In genomic region chr15:100525405-100525804, GRCm38 (mm10) we compare ENCODE assay signal across 28 mouse cellular contexts.
"Had no signal": no experiment of that assay in that cellular context is flagged by ENCODE, and none has a peak within 500 bp of the region (broad histone marks: within the 10 kb centered on the region; RNA-seq: fewer than 3 reads in every experiment).

No protein-coding gene starts in this region.

- DNase-seq: left cerebral cortex, postnatal 4 days; liver; liver, embryonic 13.5 days; liver, postnatal 0 days; lung, adult 18-20 months; lung, adult 2 months; lung, embryonic 14.5 days; lung, postnatal 10 days; lung, postnatal 14 days; lung, postnatal 36 days; lung, postnatal 4 days; midbrain, embryonic 14.5 days had no signal

- H3K27ac ChIP-seq: limb, embryonic 10.5 days; limb, embryonic 12.5 days; limb, embryonic 13.5 days; limb, embryonic 15.5 days; liver, embryonic 12.5 days; liver, embryonic 13.5 days; liver, embryonic 14.5 days; liver, embryonic 15.5 days; lung, embryonic 15.5 days; macrophage; midbrain, embryonic 10.5 days; midbrain, embryonic 12.5 days; midbrain, embryonic 13.5 days; midbrain, embryonic 15.5 days; neural tube, embryonic 12.5 days had no signal

- H3K36me3 ChIP-seq: liver, embryonic 15.5 days had no signal

- H3K4me3 ChIP-seq: limb, embryonic 10.5 days; limb, embryonic 12.5 days; limb, embryonic 13.5 days; limb, embryonic 15.5 days; liver, embryonic 12.5 days; liver, embryonic 13.5 days; liver, embryonic 15.5 days; lung, embryonic 15.5 days; megakaryocyte, embryonic 14.5 days; midbrain, embryonic 10.5 days; midbrain, embryonic 12.5 days; midbrain, embryonic 13.5 days; midbrain, embryonic 15.5 days; myocyte; neural tube, embryonic 12.5 days had no signal

- H3K4me1 ChIP-seq: limb, embryonic 10.5 days; limb, embryonic 12.5 days; limb, embryonic 13.5 days; limb, embryonic 15.5 days; liver, embryonic 12.5 days; liver, embryonic 13.5 days; liver, embryonic 15.5 days; lung, embryonic 15.5 days; midbrain, embryonic 10.5 days; midbrain, embryonic 12.5 days; midbrain, embryonic 13.5 days; midbrain, embryonic 15.5 days; neural tube, embryonic 12.5 days had no signal

- H3K27me3 ChIP-seq: limb, embryonic 12.5 days; limb, embryonic 13.5 days; limb, embryonic 15.5 days; liver, embryonic 12.5 days; liver, embryonic 13.5 days; liver, embryonic 15.5 days; lung, embryonic 15.5 days; megakaryocyte, embryonic 14.5 days; midbrain, embryonic 12.5 days; midbrain, embryonic 13.5 days; midbrain, embryonic 15.5 days; neural tube, embryonic 12.5 days had no signal

- H3K9me3 ChIP-seq: limb, embryonic 10.5 days; limb, embryonic 12.5 days; limb, embryonic 13.5 days; limb, embryonic 15.5 days; liver, embryonic 12.5 days; liver, embryonic 13.5 days; liver, embryonic 15.5 days; lung, embryonic 15.5 days; megakaryocyte, embryonic 14.5 days; midbrain, embryonic 10.5 days; midbrain, embryonic 12.5 days; midbrain, embryonic 13.5 days; midbrain, embryonic 15.5 days; neural tube, embryonic 12.5 days had no signal
